Mouse (Mus musculus) liver, embryonic 16.5 days (tissue): ENCODE results near the gene Coq10b. TPM values are rescaled to one million over a fixed set of nuclear protein-coding genes. Genes with fewer than 3 reads are reported as not detected.
A peak's percentile ranks its signal among the peaks of the same experiment; 100 is the strongest.
"Not testable (repeated sequence)": the region's sequence is repeated elsewhere in the genome, so short reads cannot be mapped to it uniquely, and the experiment has no call there.

ENCODE experiments used
- ATAC-seq: fragments of 200-750 bp; cut with Nextera tagmentation; 2 replicates; pipeline ENCODE4 v1.8.0; 2017; ENCODE audit warnings: low read depth, mild to moderate bottlenecking, moderate number of reproducible peaks, moderate library complexity
- H3K27ac ChIP-seq: fragments of 300-500 bp; sonication (generic); 2 replicates; pipeline ENCODE4 v1.5.1; 2014; ENCODE audit warnings: mild to moderate bottlenecking, low read length
- H3K27me3 ChIP-seq: fragments of 300-500 bp; sonication (generic); 2 replicates; pipeline ENCODE4 v1.6.1; 2014; ENCODE audit warnings: low read depth, low read length, mixed read lengths; ENCODE audit not compliant: control insufficient read depth, insufficient read depth
- H3K36me3 ChIP-seq: fragments of 300-500 bp; sonication (generic); 2 replicates; pipeline ENCODE4 v1.6.1; 2014; ENCODE audit warnings: mild to moderate bottlenecking; ENCODE audit not compliant: control insufficient read depth, insufficient read depth
- H3K4me1 ChIP-seq: fragments of 300-500 bp; sonication (generic); 2 replicates; pipeline ENCODE4 v1.6.1; 2014; ENCODE audit warnings: low read depth, low read length, mixed read lengths; ENCODE audit not compliant: control insufficient read depth
- H3K4me2 ChIP-seq: fragments of 300-500 bp; sonication (generic); 2 replicates; pipeline ENCODE4 v1.6.1; 2014; ENCODE audit warnings: low read depth, low read length, mixed read lengths
- H3K4me3 ChIP-seq: fragments of 300-500 bp; sonication (generic); 2 replicates; pipeline ENCODE4 v1.5.1; 2014; ENCODE audit warnings: low read depth, mild to moderate bottlenecking, low read length
- H3K9ac ChIP-seq: fragments of 300-500 bp; sonication (generic); 2 replicates; pipeline ENCODE4 v1.6.1; 2014; ENCODE audit warnings: low read depth, low read length
- H3K9me3 ChIP-seq: fragments of 300-500 bp; sonication (generic); replicated peaks from 2 replicates; pipeline ENCODE4 v1.6.1; 2016; ENCODE audit warnings: low read length; ENCODE audit not compliant: control insufficient read depth
- WGBS: fragments of 180-500 bp; shearing (Covaris S2); extraction: QIAGEN DNeasy Blood & Tissue Kit; methylation state at CpG from one replicate; pipeline ENCODE4 v1.1.7; 2014; ENCODE audit not compliant: insufficient replicate concordance; 5-methylcytosine and 5-hydroxymethylcytosine counted together
- polyA plus RNA-seq: library from polyadenylated mRNA; unstranded; fragments of >200 nt; fragmentation: Nextera tagmentation; extraction: Ambion mirVana; gene quantifications from 2 replicates; pipeline ENCODE4 v1.2.1, GENCODE M21; 2015

Coq10b gene
- polyA plus RNA-seq, 1 experiment from 2014 or later: 12.0 TPM

GRCm38 (mm10) chr1:55051671-55052070, 899 bp upstream of the Coq10b start:
- Histone ChIP-seq H3K4me1 (peaks cover 15% of the 10 kb centered on the region), H3K27ac (peak overlapping the region; percentile 98), H3K36me3 (no peaks in the 10 kb centered on the region), H3K9me3 (no peaks in the 10 kb centered on the region), H3K4me3 (peak overlapping the region; percentile 86), H3K27me3 (no peaks in the 10 kb centered on the region), H3K4me2 (peak overlapping the region; percentile 98), H3K9ac (peak overlapping the region; percentile 81)
- no peak for ATAC-seq
- WGBS: 70% methylated on average over 3 of the region's 3 CpGs

- peak overlapping the region; percentile 67 for H3K4me2 ChIP-seq
- WGBS: under 1% methylated on average over 41 of the region's 42 CpGs
- H3K9ac ChIP-seq: peak overlapping the region; percentile 81
- H3K36me3 ChIP-seq: no peaks in the 10 kb centered on the region
- H3K4me1 ChIP-seq: peaks cover 15% of the 10 kb centered on the region
- no peaks in the 10 kb centered on the region for H3K9me3 ChIP-seq
- peak; percentile 77 for ATAC-seq
- no peaks in the 10 kb centered on the region for H3K27me3 ChIP-seq
- H3K4me3 ChIP-seq: peak overlapping the region; percentile 86
- H3K27ac ChIP-seq: peak overlapping the region; percentile 98
Measured at GRCm38 (mm10) chr1:55053005-55053404, 435 bp downstream of the Coq10b start.

- H3K36me3 ChIP-seq: no peaks in the 10 kb centered on the region
- no peaks in the 10 kb centered on the region for H3K9me3 ChIP-seq
- no peak for ATAC-seq
- H3K4me1 ChIP-seq: peaks cover 15% of the 10 kb centered on the region
- H3K9ac ChIP-seq: peak overlapping the region; percentile 81
- H3K27ac ChIP-seq: peak overlapping the region; percentile 98
- H3K4me3 ChIP-seq: peak overlapping the region; percentile 86
- no peaks in the 10 kb centered on the region for H3K27me3 ChIP-seq
- H3K4me2 ChIP-seq: peak overlapping the region; percentile 67
- WGBS: 61% methylated on average over 4 of the region's 4 CpGs
Measured at GRCm38 (mm10) chr1:55053596-55053995, 1.0 kb downstream of the Coq10b start.

- Histone ChIP-seq H3K4me3 (no peak overlapping the region), H3K27me3 (no peaks in the 10 kb centered on the region), H3K4me1 (peaks cover 19% of the 10 kb centered on the region), H3K9ac (no peak overlapping the region), H3K27ac (no peak overlapping the region), H3K9me3 (no peaks in the 10 kb centered on the region), H3K4me2 (no peak overlapping the region), H3K36me3 (no peaks in the 10 kb centered on the region)
- ATAC-seq: no peak
- 56% methylated on average over 5 of the region's 5 CpGs for WGBS
Measured at GRCm38 (mm10) chr1:55055322-55056115, 2.9 kb downstream of the Coq10b start.

- H3K36me3 ChIP-seq, H3K27me3 ChIP-seq, H3K9me3 ChIP-seq, ATAC-seq, H3K4me3 ChIP-seq, H3K9ac ChIP-seq, H3K27ac ChIP-seq, H3K4me2 ChIP-seq: not testable (repeated sequence)
- WGBS: 74% methylated on average over 2 of the region's 3 CpGs
- peaks cover 20% of the 10 kb centered on the region for H3K4me1 ChIP-seq
Measured at GRCm38 (mm10) chr1:55058383-55058782, 5.8 kb downstream of the Coq10b start.

- 47% methylated on average over 5 of the region's 5 CpGs for WGBS
- no peak overlapping the region for H3K4me2 ChIP-seq
- H3K27ac ChIP-seq: peak overlapping the region; percentile 35
- ATAC-seq: peak; percentile 49; the same call in 1 of the 2 replicates
- no peak overlapping the region for H3K4me3 ChIP-seq
- peaks cover 14% of the 10 kb centered on the region for H3K36me3 ChIP-seq
- no peaks in the 10 kb centered on the region for H3K9me3 ChIP-seq
- peaks cover 12% of the 10 kb centered on the region for H3K4me1 ChIP-seq
- H3K9ac ChIP-seq: no peak overlapping the region
- no peaks in the 10 kb centered on the region for H3K27me3 ChIP-seq
Measured at GRCm38 (mm10) chr1:55061099-55061498, 8.5 kb downstream of the Coq10b start.

GRCm38 (mm10) chr1:55061772-55062171, 9.2 kb downstream of the Coq10b start:
- no peak overlapping the region for H3K9ac ChIP-seq
- no peak overlapping the region for H3K4me3 ChIP-seq
- 62% methylated on average over 4 of the region's 4 CpGs for WGBS
- H3K27me3 ChIP-seq: no peaks in the 10 kb centered on the region
- peak; percentile 57; the same call in 1 of the 2 replicates for ATAC-seq
- no peak overlapping the region for H3K4me2 ChIP-seq
- H3K9me3 ChIP-seq: no peaks in the 10 kb centered on the region
- peaks cover 12% of the 10 kb centered on the region for H3K4me1 ChIP-seq
- peaks cover 14% of the 10 kb centered on the region for H3K36me3 ChIP-seq
- H3K27ac ChIP-seq: no peak overlapping the region

- H3K4me2 ChIP-seq, H3K9ac ChIP-seq, H3K27ac ChIP-seq, H3K9me3 ChIP-seq, H3K4me3 ChIP-seq, ATAC-seq, H3K36me3 ChIP-seq, H3K27me3 ChIP-seq: not testable (repeated sequence)
- H3K4me1 ChIP-seq: peaks cover 11% of the 10 kb centered on the region
Measured at GRCm38 (mm10) chr1:55072328-55072727, 19.8 kb downstream of the Coq10b start.

- H3K4me3 ChIP-seq: no peak overlapping the region
- WGBS: 50% methylated on average over 2 of the region's 2 CpGs
Measured at GRCm38 (mm10) chr1:55074757-55075156, 22.2 kb downstream of the Coq10b start.

More at GRCm38 (mm10) chr1:55074757-55075156, 22.2 kb downstream of the Coq10b start:
- Histone ChIP-seq H3K9ac (no peak overlapping the region), H3K36me3 (peaks cover 15% of the 10 kb centered on the region), H3K4me1 (peaks cover 11% of the 10 kb centered on the region), H3K27me3 (no peaks in the 10 kb centered on the region), H3K9me3 (no peaks in the 10 kb centered on the region), H3K27ac (no peak overlapping the region; the same call in 1 of the 2 replicates), H3K4me2 (no peak overlapping the region)
- ATAC-seq: no peak
